Mouse (Mus musculus) thymus, postnatal 10 days (tissue): ENCODE measurements around the gene Dnah14.

Source experiments
- DNase-seq, 2 experiments: peaks; one replicate each; pipeline ENCODE4 v3.0.0; 2021; ENCODE audit warnings: low spot score in 2 of 2

The Dnah14 gene

DNA sequence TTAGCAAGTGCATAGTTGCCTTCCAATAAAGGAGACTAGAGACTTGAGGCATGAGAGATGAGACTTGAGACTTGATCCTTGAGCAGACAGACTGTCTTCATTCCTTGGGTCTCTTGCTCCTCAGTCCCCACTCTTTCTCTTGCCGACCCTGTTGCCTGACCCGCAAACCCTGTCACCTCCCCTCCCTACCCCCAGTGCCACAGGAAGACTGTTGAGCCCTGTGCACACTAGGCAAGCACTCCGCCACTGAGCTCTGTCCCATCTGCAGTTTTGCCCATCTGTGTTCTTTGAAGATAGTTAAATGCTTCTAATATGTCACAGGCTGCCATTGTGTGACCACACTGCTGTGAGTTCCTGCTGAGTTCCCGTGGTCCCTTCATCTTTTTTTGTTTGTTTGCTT, 23.0 kb downstream of the Dnah14 start:
- peak in 1 of 2 experiments; percentile 20 for DNase-seq

DNA sequence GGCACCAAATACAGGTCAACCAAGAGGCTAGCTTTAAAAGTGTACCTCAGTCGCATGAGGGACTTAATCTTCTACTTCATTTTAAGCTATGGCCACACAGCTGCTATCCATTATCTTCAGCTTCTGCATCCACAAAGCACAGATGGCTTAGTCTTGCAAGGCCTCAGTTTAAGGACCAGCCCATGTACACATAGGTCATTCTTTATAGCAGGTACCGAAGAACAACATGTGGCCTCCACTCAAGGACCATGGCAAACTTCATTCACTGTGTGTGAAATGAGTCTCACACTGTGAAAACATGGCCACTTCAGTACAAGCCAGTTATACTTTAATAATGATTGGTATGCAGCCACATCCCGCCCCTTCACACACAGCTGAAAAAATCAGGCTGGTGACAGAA, 34.8 kb downstream of the Dnah14 start:
- no peak for DNase-seq

DNA sequence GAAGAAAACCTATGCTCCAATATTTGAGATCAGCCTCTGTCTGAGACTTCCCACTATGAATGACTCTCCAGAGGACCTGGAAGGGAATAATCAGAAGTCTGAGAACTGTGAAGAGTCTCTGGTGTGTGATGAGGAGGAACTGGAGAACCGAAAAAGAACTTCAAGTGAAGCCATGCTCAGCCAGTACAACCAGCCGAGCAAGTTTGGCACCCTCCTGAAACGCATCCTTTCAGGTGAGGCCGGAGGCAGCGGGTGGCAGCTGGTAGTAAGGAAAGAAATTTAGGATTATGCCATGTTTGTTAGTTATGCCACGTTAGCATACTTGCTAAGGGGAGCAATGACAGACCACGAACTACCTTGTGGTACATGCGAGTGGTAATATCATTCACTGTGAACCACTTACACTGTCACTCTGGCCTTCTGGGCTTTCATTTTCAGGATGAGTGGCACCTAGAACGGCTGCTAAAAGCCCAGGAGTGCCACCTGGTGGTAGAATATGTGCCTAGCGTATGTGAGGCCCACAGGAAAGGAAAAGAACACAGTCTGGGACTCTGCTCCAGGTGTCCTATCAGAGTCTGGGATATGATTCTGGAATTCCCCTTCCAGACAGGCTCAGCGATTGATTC, 39.6 kb downstream of the Dnah14 start:
- DNase-seq = peak; percentile 37 to 73

DNA sequence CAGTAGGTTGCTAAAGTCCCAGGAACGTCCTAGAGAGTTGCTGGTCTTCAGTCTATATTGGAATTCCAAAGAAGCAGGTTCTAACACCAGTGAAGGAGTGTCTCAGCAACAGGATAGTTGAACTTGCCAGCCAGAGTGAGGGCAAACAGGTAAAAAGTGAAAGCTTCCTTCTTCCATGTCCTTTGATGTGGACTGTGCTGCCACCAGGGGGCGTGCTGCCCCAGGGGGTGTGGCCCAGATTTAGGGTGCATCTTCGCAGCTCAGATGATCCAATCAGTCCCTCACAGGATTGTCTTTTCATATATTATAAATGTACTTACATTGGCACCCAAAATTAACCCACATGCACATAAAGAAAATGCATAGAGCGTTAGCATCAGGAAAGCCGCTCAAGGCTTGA, 41.0 kb downstream of the Dnah14 start:
- DNase-seq = peak; percentile 13 to 60

DNA sequence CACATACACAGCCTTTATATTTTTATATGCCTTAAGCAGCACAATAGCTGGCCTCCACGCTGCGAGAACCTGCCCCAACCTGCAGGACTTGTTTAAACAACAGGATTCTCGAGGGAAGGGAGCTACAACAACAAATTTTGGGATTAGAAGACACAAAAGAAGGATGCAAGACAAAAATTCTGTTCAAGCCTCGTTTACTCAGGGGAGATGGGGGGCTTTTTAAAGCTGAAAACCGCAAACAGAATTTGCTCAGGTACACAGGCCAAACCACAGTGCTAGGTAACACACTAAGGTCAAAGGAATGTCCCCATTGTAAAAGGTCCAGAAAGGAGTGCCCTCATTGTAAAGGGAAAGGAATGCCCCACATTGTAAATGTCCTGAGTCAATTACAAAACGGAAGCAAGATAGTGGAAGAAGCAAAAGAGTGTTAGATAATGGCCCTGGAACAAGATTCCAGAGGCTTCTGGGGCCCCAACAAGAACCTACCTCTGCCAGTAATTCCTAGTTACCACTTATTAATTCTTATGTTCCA, 46.9 kb downstream of the Dnah14 start:
- DNase-seq = no peak

DNA sequence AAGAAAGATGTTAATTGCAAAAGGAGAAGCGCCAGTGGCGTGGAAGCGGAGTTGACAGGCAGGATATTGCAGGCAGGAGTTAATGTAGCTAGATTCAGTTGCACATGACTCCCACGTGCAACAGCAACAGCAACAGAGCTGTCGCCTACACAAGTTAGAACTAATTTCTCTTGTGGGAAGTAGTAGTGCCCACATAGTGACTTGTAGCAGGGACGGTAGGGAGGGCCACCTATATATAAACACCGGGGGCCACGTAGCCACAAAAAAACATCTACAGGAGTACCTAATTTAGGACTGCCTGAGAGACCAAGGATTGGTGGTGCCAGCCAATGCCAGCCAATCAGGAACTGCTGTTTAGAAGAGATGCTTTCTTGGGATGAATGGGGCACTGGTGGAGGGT, 48.5 kb downstream of the Dnah14 start:
- no peak for DNase-seq

DNA sequence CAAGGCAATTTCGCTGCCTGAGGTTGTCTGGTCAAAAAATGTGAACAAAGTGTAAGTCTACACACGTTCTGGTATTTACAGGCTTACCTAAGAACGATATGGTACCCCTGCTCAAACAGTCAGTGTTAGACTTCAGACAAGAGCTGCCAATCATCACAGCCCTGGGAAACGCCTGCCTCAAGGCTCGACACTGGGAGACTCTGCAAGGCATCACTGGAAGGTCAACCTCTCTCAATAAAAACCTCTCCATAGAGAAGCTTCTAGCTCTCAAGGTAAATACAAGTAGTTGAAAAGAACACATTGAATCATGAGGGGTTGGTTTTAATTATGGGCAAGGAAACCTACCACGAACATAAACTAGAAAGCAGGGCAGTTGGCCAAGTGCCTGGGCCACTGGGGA, 51.9 kb downstream of the Dnah14 start:
- DNase-seq = no peak

DNA sequence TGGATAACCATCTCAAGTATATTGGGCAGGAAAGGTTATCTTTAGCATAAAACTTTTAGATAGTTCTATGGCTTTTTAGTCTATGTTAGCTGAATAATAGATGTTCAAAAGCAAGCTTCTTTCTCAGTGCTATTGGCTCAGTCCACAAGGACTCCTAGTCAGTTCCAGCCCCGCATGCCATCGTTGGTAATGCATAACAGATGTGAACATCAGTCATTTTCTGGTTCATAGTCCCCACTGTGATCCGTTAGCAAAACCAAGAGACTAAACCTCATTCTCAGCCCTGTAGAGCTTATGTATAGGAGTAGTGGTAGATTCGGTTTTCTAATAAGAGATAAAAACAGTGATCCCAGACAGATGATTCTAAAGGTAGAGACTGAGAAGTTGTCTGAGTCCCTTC, 55.0 kb downstream of the Dnah14 start:
- DNase-seq = no peak

DNA sequence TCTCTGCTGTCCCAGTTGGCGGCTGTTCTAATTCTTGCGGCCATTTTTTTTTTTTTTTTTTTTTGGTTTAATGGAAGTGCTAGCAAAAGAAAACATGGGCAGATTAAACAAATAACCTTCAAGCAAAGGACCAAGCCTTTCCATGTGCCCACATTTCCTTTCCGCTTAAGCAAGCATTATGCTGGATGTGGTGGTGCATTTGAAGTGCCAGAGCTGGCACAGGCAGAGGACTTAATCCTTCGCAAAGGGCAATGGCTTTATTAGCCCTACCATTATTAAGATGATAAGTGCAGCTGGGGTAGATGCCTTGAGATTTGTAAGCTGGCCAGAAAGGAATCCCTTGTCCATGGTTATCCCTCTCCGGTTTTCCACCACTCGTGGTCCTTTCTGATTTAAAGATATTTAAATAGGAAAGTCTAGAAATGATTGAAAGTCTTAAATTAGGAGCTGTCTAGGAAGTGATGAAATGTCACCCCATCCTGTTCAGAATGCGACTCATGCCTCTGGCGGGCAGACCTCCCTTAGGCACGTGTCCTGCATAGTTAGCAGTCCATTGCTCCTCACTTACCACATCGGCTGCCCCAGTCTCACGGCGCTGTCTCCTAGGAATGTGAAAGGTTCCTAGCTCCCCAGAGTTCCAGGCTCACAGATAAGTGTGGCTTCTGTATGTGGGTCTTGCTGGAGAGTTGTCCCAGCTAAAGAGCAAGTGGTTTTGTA, 61.8 kb downstream of the Dnah14 start:
- no peak for DNase-seq

DNA sequence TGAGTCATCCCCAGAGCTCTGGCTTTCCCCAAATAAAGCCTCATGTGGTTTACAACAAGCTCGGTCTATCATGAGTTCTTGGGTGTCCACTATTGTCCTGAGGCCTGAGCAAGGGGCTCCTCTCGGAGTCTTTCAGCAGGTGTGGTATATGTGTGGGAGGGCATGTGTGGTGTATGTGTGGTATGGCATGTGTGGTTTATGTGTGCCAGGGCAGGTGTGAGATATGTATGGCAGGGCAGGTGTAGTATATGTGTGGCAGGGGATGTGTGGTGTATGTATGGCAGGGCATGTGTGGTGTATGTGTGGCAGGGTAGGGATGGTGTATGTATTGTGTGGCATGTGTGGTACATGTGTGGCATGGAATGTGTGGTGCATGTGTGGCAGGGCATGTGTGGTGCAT, 64.0 kb downstream of the Dnah14 start:
- DNase-seq = no peak

DNA sequence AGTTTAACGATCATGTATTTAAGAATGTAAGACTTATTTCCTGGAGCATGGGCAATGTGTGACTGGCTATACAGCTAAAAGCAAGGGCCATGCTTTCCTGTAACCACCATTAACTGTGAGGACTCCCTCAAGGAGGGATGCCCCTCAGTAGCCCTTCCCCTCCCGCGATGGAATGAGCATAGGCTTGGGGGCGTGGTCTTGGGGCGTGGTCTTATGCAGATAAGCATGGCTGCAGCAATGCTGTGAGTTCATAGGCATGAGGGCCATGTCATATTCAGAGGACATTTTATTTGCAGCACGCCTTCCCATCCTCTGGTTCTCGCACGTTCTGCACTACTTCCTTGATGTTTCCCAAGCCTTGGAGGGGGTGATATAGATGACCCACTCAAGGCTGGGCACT, 71.1 kb downstream of the Dnah14 start:
- DNase-seq = peak in 1 of 2 experiments; percentile 4

DNA sequence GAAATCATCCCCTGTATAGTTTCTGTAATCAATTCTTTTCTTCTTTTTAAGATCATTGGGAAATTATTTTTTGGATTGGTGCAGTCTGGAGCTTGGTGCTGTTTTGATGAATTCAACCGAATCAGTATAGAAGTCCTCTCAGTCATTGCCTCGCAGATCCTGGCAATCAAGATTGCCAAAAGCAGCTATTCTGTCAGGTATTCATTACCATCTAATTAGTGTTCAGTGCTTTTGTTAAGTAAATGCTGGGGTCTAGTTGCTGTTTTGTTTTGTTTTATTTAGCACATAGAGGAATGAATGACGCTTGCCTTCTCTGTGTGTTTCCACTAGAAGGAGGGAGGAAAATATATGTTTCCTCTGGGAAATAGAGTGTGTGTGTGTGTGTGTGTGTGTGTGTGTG, 77.1 kb downstream of the Dnah14 start:
- DNase-seq = no peak

DNA sequence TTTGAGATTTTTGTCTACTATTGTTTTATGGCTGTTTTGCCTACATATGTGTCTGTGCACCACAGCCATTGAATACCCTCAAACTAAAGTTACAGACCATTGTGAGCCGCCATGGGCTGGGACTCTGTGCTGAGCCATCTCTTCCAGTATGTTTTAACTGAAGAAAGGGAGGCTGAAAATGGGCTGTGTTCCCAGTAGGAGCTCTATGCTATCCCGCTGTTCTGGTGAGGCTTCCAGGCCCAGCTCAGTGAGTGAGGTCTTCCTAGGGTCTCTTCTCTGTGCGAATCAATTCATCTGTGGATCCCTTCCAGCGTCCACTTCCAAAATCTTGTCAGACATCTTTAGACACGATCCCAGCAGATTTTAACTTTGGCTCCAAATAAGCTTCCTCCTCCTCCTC, 80.1 kb downstream of the Dnah14 start:
- no peak for DNase-seq

DNA sequence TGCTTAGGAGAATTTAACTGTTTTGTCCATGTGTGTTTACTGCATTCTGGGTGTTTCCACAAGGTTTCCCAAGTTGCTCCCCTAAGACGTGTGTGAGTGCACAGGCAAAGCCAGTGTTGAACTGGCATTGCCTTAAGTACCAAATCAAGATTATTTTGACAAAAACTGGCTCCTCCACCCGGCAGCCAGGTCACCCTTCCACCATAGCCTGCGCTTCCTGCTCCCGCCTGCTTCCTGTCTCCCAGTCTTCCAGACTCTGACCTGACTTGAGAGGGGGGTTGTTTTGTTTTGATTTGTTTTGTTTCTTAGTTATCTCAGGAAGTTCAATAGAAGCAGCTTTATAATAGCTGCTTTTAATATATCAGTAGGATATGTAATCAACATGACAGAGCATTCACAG, 90.4 kb downstream of the Dnah14 start:
- DNase-seq = no peak

DNA sequence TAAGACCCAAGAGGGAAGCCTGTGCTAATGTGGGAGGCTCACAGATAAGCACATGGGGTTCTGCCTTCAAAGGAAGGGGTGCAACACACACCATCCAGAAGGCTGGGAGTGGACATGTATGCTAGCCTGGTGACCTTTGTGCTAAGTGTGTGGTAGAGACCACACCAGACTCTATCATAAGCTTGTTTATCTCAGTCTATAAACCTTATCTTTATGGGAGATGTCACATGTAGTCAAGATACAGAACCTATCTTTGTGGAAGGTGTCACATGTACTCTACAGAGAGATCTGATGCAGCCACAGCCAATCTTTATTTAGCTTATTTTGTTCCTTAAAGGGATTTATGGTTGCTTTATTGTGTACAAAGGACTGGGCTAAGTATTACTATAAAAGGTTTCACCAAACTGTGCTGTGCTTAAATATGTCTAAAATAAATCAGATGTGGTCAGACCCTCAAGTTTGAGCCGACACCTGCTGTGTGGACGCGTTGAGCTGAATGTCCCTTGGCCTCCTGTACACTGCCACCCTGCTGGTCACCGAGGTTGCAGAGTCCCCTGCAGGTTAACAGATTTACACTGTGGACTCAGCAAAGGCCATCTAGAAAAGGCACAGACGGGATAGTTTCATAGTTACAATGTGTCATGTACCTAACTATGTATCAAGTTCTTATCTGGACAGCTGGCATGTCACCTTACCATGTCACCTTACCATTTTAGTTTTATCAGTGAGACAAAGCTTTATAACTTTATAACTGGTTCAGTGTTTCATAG, 118.6 kb downstream of the Dnah14 start:
- DNase-seq = no peak

DNA sequence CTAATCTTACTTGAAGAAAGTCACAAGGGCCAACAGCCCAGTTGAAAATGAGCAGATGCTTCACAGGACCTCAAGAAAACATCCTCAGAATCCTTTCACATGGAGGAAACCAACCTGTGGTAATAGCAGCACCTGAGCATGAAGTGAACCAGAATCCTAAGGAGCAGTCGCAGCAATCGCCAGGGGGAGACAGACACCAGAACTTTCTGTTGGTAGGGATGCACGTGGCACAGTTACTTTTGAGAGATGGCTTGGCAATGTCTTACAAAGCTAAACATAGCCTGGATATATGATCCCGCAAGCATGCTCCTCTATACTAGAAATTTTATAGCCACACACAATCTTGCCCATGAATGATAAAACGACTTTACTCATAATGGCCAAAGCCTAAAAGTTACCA, 152.3 kb downstream of the Dnah14 start:
- DNase-seq = peak; percentile 5 to 40

DNA sequence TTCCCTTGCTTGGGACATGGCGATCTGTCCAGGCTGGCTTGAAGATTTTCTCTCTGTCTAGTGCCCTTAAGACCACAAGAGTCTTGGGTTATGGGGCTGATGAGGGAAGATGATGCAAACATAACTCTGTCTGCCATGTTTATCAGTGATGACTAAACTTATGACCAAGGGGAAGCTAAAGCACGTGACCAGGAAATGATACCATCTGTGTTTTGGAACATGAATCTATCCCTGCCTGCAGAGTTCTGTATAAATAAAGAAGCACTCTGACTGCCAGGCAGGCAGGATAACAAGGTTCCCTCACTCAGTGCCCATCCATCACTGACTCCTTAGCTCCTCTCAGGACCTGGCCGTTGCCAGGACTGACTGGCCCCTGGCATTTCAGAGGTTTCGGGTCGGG, 157.2 kb downstream of the Dnah14 start:
- no peak for DNase-seq

DNA sequence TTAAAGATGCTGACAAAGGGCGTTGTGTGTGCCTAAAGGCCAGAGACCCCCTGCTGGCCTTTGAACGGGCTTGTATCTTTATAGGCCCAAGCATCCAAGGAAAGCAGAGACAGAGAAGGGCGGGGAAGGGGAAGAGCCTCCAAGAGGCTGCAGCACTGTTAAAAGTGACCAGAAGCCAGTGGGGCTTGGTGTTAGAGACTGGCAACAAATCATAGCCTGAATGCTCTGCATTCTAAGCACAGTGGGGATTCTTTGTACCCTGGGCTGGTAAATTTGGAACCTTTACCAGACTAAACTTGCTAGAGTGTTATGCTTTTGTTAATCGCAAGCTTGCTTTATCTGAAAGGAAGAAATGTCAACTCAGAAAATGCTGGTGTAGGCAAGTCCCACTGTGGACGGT, 163.9 kb downstream of the Dnah14 start:
- no peak for DNase-seq

DNA sequence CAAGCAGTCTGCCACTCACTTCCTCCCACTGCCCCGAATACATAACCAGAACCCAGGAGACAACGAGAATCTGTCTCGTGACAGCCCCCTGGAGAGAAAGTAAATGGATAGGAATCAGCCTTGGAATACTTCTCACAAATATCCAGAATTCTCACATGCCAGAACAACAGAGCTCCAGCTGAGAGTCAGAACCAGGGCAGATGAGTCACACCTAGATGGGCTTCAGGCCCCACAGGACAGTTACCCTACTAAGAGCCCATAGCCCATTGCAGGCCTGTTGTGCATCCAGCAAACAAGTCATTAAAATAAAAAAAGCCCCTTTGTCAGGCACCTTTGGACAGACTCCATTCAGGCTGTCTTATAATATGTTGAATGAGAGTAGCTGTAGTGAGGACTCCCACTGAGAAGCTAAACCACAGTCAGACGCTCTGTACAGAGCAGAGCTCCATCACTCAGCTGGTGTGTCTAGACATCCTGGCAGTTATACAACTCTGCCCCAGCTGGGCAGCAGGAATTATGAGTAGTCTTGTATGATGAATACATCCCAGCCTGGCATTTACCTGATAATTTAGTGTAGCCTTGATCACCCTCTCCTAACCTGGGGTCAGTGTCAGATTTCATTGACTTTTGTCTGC, 166.0 kb downstream of the Dnah14 start:
- DNase-seq = no peak

DNA sequence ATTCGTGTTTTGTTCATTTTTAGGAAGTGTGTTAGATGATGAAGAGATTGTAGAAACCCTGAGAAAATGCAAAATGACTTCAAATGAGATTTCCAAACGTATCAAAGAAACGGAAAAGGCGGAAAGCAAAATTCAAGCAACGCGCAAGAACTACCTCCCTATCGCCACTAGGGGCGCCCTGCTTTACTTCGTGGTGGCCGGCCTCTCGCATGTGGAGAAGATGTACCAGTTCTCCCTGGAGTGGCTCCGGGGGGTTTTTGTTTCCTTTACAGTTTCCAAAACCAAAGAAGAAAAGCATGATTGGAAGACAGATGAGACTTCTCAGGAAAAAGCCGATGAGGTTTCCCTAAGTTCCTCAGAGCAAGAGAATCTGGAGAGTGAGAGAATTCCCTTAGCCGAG, 193.0 kb downstream of the Dnah14 start:
- DNase-seq = no peak

DNA sequence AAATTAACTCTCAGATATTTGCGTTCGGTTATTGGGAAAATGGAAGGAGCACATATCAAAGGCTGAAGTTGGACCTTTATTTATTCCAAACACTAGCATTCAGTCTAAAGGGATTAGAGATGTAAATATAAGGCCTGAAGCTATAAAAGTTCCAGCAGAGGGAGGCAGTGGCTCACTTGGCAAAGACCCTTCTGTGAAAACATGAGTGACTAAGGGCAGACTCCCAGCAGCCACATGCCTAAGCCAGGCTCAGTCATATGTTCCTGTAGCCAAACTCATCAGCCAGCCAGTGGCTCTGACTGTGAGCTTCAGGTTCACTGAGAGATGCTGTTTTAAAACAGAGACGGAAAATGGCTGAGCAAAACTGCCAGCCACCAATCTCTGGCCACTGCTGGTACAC, 195.5 kb downstream of the Dnah14 start:
- no peak for DNase-seq

DNA sequence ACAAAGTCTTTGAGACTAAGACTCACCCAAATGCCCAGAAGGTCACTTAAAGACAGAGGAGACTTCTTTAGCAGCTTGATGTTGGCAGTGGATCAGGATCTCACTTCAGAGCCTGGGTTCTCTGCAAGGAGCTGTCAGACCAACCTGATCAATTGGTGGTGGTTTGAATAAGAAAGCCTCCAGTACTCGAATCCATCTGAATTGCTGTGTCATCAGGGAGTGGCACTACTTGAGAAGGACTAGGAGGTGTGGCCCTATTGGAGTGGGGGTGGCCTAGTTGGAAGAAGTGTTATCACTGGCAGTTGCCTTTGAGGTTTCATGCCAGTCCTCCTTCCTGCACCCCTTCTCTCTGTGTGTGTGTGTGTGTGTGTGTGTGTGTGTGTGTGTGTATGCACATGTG, 200.2 kb downstream of the Dnah14 start:
- no peak for DNase-seq
